Mouse (Mus musculus) activated CD4-positive, CD25-positive, alpha-beta regulatory T cell (primary cell): ENCODE measurements around the gene Naip5. TPM values are rescaled to one million over a fixed set of nuclear protein-coding genes. Genes with fewer than 3 reads are reported as not detected.

Experiments used
- polyA plus RNA-seq, 2 experiments: library from polyadenylated mRNA; unstranded; fragments of 100-300 nt; shearing (Covaris generic); gene quantifications; one replicate each; pipeline ENCODE4 v1.2.1; 2017

The Naip5 gene
- 1 to 10 TPM; 3.1 to 3.7 TPM for polyA plus RNA-seq

DNA sequence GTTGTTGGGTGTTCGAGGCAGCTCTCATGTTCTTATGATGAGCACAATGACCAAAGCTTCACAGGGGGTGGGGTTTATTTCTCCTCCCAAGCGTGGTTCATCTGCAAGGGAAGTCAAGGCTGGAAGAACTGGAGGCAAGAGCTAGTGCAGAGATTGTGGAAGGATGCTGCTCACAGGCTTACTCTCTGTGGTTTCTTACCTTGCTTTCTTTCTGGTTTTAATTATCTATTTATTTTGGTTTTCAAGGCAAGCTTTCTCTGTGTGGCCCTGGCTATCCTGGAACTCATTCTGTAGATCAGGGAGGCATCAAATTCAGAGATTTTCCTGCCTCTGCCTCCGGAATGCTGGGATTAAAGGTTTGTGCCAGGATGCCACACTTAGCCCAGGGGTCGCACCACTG, at the start of gene Naip5:
TSS of gene Naip5 (minus strand) at position 101 of the 400 bp plus-strand sequence.

GRCm38 (mm10) chr13:100201659-100202333, 44.3 kb downstream of the Naip5 start, which contains the start of gene Naip2:
TSS of gene Naip2 (minus strand) at chr13:100202092.

Other genes starting within 250 kb of the Naip5 start
- gene Mccc2, start 230.7 kb downstream of the Naip5 start, polyA plus RNA-seq, result 1 to 10 TPM; 6.5 to 8.8 TPM
- gene Bdp1, start 142.3 kb downstream of the Naip5 start, polyA plus RNA-seq, result 10 to 100 TPM; 53.4 to 57.6 TPM
- 10 to 100 TPM in 1 of 2 experiments, 1 to 10 TPM in 1; 5.2 to 14.7 TPM for gene Serf1, start 138.3 kb downstream of the Naip5 start, polyA plus RNA-seq
- gene Smn1, start 121.5 kb downstream of the Naip5 start, polyA plus RNA-seq, result 10 to 100 TPM; 38.5 to 51.9 TPM
- 1 to 10 TPM; 4.0 to 8.2 TPM for gene Naip2, start 44.2 kb downstream of the Naip5 start, polyA plus RNA-seq
- 1 to 10 TPM in 1 of 2 experiments, under 1 TPM in 1; 0.93 to 1.6 TPM for gene Naip6, start 71.4 kb upstream of the Naip5 start, polyA plus RNA-seq
- gene Naip1, start 206.5 kb upstream of the Naip5 start, polyA plus RNA-seq, result under 1 TPM in 1 of 2 experiments, not detected in 1; 0.09 TPM
- gene Gtf2h2, start 246.3 kb upstream of the Naip5 start, polyA plus RNA-seq, result 10 to 100 TPM; 44.2 to 46.1 TPM